Mouse (Mus musculus): ENCODE results near the gene Mapk8ip1.

DNA sequence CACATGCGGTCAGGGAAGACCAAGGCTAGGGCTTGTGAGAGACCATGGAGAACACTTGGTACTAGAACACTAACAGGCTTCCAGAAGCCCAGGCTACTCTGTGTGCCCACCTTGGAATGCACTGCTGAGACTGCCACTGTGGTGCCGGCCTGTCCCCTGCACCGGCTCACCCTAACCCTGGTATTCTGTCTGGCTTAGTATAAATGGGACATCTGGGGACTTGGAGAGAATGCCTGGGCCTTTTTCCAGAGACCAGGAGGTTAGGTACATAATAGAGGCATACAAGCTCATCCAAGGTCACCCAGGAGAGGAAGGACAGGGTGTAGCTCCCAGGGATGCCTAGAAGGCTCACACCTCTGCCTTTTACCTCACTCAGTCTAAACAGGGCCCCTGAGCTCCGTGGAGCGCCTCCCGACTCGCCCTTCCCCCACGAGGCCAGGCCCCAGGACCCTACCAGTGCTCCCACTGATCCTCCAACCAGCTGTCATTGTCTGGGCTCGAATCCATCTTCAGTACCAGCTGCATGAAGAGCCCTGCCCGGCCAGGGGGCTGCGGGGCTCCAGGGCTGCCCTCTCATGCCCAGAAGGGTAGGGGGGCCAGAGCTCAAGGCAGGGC, 9.3 kb downstream of the Mapk8ip1 start:
- TF ChIP-seq CTCF (IDR thresholded peaks at IDR 0.05; ENCODE audit: low read depth, low read length) = no peak
- TF ChIP-seq POLR2A (IDR thresholded peaks at IDR 0.05; ENCODE audit: borderline replicate concordance, low read depth, low read length) = no peak
